Mouse (Mus musculus) urinary bladder, postnatal 4 days (tissue): ENCODE data around the gene Zar1l.
"Not testable (repeated sequence)": the region's sequence is repeated elsewhere in the genome, so short reads cannot be mapped to it uniquely, and the experiment has no call there.

Experiments used
- DNase-seq, 2 experiments: peaks; one replicate each; pipeline ENCODE4 v3.0.0; 2021 to 2022; ENCODE audit warnings: low spot score in 2 of 2

Gene Zar1l

DNA sequence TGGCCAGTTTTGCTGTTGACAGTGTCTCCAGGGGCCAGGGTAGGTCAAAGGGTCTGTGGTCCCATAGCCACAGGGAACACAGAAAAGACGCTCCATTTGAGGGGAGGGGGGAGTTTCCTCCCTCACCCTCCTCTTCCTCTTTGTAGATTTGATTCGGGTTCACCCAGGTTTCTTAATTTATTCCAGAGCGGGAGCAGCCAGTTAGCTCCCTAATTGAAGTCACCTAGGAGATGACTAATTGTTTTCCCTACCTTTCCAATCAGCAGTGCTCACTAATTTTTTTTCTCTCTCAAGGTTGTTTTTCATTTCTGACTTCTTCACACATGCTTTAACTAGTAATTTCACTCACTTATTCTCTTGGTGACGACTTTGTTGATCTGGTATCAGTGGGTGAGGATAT is at the start of gene Zar1l:
TSS of gene Zar1l (minus strand) at position 101 of the 400 bp plus-strand sequence.
- no peak for DNase-seq

- DNase-seq = no peak
Measured at GRCm38 (mm10) chr5:150566971-150567370, 49.0 kb upstream of the Zar1l start.

- DNase-seq = no peak
Measured at GRCm38 (mm10) chr5:150566226-150566625, 48.3 kb upstream of the Zar1l start.

- DNase-seq = peak; percentile 11 to 52
Measured at GRCm38 (mm10) chr5:150564426-150564825, 46.5 kb upstream of the Zar1l start.

GRCm38 (mm10) chr5:150561783-150562182 is 43.8 kb upstream of the Zar1l start:
- no peak for DNase-seq

DNA sequence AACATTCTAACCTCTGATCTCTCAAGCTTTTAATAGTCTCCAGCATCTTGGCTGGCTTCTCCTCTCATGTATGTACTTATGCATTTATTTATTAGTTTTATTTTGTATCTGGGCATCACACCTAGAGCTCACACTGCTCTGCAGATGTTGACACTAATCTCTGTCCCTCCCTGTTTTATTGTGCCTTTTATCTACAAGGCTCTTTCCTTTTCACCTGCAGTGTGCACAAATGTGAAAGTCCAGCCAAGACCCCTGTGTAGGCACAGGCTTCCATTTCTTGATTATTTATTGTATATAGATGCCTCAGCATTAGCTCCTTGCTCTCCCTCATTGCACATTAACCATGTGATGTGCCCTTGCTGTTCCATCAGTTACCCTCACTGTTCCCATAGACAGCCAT is 43.4 kb upstream of the Zar1l start:
- DNase-seq = no peak

GRCm38 (mm10) chr5:150560851-150561250 is 42.9 kb upstream of the Zar1l start:
- no peak for DNase-seq

DNA sequence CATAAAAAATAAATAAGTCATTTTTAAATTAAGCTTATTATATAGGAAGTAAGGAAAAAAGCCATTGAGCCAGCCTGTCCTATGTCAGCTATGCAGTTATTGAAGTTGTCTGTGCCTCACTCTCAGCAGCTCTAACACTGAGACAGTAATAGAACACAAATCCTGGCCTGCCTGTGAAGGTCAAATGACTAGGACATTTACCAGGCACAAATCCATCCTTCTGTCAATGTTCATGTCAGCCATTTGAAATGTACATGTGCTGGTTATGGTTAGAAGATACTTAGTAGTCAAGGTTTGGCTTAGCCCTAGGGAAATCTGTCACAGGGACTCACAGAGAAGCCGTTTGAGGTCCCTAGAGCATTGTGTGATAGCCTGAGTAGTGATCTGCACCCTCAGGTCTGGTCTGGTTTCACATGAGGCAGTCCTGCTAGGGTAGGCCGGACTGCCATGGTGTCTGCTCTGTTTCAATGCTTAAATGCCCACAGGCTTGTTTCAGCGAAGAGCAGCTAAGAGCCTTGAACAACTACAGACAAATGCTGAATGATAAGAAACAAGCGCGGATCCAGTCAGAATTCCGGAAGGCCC is 41.6 kb upstream of the Zar1l start:
- no peak for DNase-seq

DNA sequence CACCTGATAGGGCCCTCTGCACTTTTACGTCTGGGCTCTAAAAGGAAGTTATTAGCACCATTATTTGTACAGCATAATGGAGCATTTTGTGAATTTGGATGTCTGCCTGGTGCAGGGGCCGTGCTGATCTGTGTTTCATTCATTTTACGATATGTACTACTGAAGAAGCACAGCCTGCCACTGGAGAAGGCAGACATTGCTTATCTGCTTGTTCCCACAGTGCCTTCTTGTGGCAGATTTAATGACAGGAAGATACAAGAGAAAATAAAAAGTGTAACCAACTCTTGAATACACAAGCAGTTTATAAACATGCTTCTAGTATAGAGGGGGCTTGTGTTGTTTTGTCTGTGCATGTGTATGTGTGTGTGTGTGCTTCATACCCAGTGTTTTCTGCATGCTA is 33.7 kb upstream of the Zar1l start:
- DNase-seq = no peak

DNA sequence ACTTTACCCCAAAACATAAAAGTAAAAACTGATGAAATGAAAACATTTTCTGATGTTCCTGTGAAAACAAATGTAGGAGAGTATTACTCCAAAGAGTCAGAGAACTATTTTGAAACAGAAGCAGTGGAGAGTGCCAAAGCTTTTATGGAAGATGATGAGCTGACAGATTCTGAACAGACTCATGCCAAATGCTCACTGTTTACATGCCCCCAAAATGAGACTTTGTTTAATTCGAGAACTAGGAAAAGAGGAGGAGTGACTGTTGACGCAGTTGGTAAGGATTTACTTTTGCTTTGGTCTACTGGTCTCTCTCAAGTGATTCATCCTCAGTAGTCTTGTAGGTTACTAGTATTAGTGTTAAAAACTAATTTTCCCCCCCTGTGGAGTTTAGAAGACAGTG is 25.2 kb upstream of the Zar1l start:
- DNase-seq = no peak

GRCm38 (mm10) chr5:150541302-150541701 is 23.3 kb upstream of the Zar1l start:
- no peak for DNase-seq

DNA sequence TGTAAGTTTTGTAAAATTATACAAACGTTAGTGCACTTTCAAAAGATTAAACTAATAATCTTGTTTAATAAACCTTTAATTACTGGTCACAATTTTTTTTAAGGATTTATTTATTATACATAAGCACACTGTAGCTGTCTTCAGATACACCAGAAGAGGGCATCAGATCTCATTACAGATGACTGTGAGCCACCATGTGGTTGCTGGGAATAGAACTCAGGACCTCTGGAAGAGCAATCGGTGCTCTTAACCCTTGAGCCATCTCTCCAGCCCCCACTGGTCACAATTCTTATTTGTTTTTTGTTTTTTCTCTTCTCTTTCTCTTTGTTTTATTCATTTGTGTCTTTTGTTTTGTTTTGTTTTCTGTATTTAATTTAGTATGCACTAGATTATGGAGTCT is 7.3 kb upstream of the Zar1l start:
- no peak for DNase-seq

DNA sequence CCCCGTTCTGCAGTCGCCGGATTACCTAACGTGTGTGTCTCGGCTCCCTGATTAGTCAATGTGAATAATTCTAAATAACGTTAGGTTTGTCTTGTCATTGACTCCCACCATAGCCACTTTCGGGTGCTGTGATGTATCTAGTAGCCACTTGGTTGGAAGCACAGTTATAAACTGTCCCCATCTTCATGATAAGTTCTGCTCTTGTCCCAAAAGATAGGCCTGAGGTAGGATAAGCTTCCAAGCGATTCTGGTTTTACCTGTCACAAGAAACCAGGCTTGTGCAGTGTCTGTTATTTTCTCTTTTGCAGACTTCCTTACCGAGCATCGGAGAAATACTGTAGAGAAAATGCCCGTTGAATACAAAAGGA is 4.9 kb upstream of the Zar1l start:
- DNase-seq = no peak

DNA sequence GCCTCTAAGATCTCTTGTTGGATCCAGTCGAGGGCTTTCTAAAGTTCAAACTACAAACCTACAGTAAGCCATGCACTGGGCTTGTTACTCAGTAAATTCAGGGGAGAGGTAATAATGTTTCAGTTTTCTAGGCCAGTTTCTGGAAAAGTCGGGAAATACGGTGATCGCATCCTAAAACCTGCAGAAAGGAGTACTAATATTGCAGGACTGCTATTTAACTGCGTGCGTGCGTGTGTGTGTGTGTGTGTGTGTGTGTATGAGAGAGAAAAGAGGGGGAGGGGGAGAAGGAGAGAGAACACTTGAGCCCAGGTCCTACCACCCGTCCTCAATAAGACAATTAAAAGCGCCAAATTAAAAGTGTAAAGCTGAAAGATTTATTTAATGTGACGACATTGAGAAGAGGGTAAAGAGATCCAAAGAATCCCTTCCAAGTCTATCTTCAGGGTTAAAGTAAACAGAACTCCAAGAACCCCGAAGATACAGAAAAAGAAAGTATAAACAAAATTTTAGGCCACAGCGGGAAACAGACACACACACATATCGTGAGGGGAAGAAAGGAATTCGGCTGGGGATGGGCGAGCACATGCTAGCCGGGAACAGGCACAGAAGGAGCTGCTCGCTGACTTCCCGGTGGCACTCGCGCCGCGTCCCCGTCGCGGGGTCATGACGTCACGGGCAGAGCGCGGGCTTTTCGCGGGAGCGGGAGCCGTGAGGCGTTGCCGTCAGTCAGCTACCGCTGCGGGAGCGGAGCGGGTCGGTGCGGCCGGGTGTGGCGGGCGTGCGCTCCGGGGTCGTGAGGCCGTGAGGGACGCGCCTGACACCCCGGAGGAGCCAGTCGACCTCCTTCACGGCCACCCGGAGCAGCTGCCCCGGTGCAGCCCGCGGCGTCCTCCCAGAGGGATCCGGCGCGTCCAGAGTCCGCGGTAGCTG is 4.2 kb upstream of the Zar1l start, which contains the start of gene Brca2:
TSS of gene Brca2 (plus strand) at position 694 of the 930 bp plus-strand sequence.
- DNase-seq = peak; percentile 83 to 93

DNA sequence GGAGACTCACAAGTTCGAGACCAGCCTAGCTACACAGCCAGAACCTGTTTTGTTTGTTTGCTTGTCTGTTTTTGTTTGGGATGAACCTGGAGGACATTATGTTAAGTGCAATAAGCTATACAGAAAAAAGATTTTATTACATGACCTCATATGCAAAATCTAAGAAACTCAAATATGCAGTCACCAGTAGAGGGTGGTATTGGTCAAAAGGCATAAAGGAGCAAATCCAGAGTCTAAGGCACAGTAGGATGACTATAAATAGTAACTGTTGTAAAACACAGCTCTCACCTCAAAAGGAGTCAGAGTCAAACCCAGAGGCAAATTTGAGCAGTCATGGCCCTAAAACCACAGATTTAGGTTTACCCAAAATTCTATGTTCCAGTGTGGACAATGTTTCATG is 1.6 kb upstream of the Zar1l start:
- no peak for DNase-seq

DNA sequence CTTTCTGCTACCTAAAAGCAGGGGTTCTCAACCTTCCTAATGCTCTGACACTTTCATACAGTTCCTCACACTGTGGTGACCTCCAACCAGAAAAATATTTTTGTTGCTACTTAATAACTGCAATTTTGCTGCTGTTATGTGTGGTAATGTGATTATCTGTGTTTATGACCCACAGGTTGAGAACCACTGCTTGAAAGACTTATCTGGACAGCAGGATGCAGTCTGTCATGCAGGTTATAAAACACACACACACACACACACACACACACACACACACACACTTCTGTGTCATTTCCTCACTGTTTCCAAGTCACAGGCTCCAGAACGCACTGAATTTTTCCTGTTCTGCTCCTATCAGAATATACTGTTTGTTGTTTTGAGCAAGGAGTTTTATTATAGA is 3.9 kb downstream of the Zar1l start:
- no peak for DNase-seq

- DNase-seq = no peak
Measured at GRCm38 (mm10) chr5:150513264-150513663, 4.7 kb downstream of the Zar1l start.

DNA sequence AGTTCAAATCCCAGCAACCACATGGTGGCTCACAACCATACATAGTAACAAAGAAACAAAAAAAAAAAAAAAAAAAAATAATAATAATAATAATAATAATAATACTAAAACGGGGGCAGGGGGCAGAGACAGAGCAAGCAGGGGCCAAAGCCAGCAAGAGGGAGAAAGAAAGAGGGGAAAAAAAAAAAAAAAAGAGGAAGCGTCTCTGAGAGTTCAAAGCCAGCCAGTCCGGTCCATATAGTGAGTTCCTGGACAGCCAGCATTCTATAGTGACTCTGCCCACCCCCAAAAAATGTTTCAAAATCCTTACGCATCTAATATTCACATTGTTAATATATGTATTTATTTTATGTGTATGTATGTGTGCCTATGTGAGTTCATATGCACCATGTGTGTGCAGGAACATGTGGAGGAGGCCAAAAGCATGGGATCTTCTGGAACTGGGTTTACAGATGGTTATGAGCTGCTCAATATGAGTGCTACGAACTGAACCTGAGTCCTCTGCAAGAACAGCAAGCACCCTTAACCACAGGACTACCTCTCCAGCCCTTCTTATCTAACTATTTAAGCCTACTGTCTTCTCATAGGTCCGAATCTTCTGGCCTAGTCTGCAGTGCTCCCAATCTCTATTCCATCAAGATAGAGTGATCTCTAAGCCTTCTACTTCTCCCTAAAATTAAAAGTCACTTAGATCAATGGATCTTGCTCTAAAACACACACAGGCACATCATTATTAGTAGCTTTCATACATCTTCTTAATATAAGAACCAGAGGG is 7.3 kb downstream of the Zar1l start:
- DNase-seq = no peak

DNA sequence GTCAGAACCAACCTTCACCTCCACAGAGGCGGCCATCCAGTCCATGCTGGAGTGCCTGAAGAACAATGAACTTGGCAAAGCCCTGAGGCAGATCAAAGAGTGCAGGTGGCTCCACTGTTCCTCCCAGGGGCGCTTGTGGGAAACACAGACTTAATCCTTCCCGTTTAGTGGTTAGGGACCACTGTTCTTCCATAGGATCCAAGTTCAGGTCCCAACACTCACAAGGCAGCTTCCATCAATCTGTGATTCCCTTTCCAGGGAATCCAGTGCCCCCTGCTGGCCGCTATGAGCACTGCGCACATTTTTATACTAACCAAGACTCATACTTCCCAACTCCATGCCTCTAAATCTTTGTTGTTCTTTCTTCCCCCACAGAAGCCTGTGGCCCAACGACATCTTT is 22.2 kb downstream of the Zar1l start:
- DNase-seq = no peak

DNA sequence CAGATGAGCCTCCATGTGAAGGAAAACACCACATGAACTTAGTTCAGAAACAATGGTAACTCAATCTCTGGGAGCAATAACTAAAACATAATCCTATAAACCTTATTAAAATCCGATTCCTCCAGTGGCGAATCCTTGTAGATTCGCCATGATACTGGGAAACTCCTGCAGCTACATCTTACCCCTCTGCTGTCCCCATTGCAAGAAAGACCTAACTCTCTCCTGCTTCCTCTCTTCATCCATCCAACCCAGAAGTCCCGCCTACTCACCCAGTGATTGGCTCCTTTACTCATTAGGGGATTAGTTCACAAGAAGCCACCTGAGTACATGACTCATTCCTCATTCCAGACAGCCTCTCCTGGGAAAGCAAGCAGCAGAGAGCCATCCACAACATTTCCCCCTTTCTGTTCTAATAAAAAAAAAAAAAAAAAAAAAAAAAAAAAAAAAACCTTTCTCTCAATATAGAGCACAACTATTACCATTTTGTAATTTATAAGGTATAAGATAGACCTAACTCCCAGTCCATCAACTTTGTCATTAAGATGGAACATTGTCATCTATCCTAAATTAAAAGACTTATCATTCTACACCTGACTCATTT is 26.3 kb downstream of the Zar1l start:
- DNase-seq = not testable (repeated sequence)

GRCm38 (mm10) chr5:150490821-150491220 is 27.1 kb downstream of the Zar1l start:
- DNase-seq = no peak

GRCm38 (mm10) chr5:150490285-150490684 is 27.7 kb downstream of the Zar1l start:
- no peak for DNase-seq
